Mouse (Mus musculus) T-cell, adult 2 months (primary cell): ENCODE measurements around the gene Rgr.
A peak's percentile ranks its signal among the peaks of the same experiment; 100 is the strongest.

Experiments used
- DNase-seq: peaks from one replicate; pipeline ENCODE4 v3.0.0; 2022; ENCODE audit warnings: low spot score

Rgr gene

GRCm38 (mm10) chr14:37048914-37049410, at the start of gene Rgr:
TSS of gene Rgr (minus strand) at chr14:37048964.
- no peak for DNase-seq

GRCm38 (mm10) chr14:37097956-37098530, 49.3 kb upstream of the Rgr start, which contains the start of gene Cdhr1:
TSS of gene Cdhr1 (minus strand) at chr14:37098347.
- no peak for DNase-seq

DNA sequence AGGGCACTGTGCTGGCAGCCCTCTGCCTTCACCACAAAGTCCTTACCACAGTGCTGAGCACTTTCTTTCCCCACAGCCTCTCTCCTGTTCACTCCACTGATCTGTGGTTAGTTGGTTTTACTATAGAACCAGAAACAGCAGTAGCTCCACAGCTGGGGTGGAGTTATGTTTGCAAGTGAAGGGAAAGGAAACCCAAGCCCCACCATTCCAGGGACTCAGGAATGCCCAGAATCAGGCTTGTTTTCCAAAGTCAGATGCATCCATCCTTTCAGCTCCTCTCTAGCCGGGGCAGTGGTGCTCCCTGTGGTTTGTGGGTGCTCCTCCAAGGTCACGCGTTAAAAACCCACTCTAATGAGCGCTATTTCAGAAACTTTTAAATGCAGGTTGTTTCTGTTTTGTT, 46.8 kb upstream of the Rgr start:
- no peak for DNase-seq

DNA sequence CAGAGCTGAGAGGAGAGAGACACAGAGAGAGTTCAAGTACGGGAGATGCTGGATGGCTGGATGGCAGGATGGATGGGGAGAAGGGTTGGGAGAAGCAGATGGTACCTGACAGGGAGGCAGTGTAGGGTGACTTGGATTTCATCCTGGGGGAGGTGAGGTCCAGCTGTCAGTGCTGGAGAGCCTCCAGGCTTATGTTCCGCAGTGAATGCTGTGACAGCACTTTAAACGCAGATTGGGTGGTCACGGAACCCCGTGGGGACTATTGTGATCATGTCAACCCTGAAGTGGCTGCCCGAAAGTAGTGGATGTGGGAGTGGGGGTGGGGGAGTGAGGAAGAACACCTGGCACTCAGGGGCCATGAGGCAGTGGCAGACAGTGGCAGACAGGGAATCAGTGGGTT, 45.7 kb upstream of the Rgr start:
- no peak for DNase-seq

- no peak for DNase-seq
Observed at GRCm38 (mm10) chr14:37083755-37084154, 35.0 kb upstream of the Rgr start.

- no peak for DNase-seq
Observed at GRCm38 (mm10) chr14:37080724-37081123, 32.0 kb upstream of the Rgr start.

DNA sequence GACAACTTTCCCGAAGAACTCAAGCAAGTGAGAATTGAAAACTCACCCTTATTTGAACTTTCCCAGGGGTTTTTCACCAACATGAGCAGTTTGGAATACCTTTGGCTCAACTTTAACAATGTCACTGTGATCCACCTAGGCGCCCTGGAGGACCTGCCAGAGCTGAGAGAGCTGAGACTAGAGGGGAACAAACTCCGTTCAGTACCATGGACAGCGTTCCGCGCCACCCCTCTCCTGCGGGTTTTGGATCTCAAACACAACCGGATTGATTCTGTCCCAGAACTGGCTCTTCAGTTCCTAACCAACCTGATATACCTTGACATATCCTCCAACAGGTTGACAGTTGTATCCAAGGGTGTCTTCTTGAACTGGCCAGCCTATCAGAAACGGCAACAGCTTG, 19.8 kb upstream of the Rgr start:
- no peak for DNase-seq

- DNase-seq, result no peak
Observed at GRCm38 (mm10) chr14:37067629-37068028, 18.9 kb upstream of the Rgr start, which contains the start of gene Lrit2. TSS of gene Lrit2 (plus strand) at chr14:37067929.

GRCm38 (mm10) chr14:37066636-37067035, 17.9 kb upstream of the Rgr start:
- DNase-seq, result no peak

- no peak for DNase-seq
Observed at GRCm38 (mm10) chr14:37064849-37065248, 16.1 kb upstream of the Rgr start.

DNA sequence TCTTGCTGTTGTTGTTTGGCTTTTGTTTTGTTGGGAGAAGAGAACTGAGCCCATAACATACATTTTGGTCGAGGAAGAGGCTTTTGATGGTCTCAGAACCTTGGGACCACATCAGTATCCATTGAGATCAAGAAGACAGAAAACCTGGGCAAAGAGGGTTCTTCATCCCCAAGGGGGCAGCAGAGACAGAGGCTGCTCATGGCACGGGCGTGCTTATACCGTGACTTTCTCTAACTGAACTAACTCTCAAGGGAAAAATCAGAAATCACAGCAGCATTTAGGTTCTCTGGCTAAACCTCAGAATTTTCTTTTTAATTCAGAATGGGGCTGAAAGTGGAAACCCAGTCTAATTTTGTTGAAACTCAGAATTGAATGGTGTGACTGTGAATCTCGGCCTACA, 14.3 kb downstream of the Rgr start:
- DNase-seq, result no peak

DNA sequence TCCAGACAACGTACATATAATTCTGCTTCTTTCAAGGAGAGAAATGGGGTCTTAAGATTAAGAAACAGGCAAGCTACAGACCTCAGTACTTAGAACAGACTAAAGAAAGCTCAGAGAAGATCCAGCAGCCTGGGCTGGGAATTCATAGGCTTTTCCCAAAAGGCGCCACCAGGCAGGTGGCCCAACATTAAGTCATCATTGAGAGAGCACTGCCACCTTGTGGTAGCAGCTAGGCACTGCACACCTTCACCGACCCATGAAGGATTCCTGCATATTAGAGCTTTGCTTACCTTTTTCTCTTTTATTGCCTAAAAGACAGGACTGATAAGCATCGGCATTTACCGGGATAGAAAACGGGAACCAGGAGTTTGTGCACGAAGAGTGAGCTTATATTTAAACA, 15.5 kb downstream of the Rgr start:
- peak; percentile 32 for DNase-seq

DNA sequence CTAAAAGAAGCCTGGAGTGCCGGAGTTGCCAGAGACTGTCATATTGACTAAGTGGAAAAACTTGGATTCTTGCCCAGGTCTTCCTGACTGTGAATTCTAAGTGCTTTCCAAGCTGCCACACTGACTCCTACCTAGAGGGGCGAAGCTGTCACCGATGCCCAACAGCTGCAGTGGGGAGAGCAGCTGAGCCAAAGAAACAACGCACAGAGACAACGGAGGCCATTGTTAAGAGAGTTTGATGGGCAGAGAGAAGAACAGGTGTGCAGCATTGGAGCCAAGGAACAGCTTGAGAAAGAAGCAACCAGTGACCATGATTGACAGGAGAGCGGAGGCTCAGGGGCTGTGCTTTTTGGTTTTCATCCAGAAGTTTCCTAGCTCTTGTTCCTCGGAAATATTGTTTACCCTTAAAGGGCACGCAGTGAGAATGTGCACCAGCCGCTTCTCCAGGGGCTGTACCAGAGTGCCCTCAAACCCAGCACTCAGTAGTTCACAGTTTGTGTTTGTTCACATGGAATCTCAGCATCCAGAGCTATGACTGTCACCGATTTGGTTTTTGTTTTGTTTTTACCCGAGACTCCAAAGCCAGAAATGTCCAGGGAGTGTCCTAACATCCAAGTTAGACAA, 16.2 kb downstream of the Rgr start:
- DNase-seq, result no peak

GRCm38 (mm10) chr14:37028555-37028954, 20.2 kb downstream of the Rgr start:
- DNase-seq, result no peak

DNA sequence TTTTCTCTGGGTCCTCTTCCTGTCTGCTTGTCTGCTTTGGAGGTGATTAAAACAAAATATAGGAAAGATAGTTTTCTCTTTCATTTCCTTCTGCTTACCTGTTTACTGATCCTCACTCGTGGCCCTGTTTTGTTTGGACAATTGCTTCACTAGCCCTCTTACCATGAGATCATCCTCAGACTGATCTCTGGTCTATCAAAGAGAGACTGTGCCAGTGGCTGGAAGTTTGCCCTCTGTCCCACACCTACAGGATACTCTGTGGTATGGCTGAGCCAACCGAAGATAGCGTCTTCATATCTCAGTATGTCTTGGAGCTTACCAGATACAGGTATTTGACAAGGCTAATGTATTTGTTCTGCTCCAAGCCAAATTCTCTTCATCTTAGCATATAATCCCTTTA, 20.8 kb downstream of the Rgr start:
- no peak for DNase-seq

GRCm38 (mm10) chr14:37027248-37027933, 21.4 kb downstream of the Rgr start:
- no peak for DNase-seq

DNA sequence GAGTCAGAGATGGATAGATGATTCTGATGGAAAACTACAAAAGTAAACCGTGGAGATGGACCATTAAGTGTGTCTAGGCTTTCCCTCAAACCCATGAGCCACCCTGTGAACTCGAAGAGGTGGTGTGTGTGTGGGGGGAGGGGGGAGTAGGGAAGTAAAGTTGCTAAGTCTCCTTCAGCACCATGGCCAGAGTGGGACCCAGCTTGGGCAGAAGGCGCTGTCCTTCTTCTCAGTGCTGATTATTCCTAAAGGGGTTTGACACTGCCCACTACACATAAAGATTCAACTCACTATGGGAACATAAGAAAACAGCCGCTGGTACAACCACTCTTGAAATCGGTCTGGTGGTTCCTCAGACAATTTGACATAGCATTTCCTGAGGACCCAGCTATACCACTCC, 32.9 kb downstream of the Rgr start:
- no peak for DNase-seq

GRCm38 (mm10) chr14:37013644-37014043, 35.1 kb downstream of the Rgr start:
- DNase-seq, result no peak

- no peak for DNase-seq
Observed at GRCm38 (mm10) chr14:37009686-37010085, 39.1 kb downstream of the Rgr start.

GRCm38 (mm10) chr14:37006489-37006888, 42.3 kb downstream of the Rgr start:
- no peak for DNase-seq

- no peak for DNase-seq
Observed at GRCm38 (mm10) chr14:37005865-37006264, 42.9 kb downstream of the Rgr start.

DNA sequence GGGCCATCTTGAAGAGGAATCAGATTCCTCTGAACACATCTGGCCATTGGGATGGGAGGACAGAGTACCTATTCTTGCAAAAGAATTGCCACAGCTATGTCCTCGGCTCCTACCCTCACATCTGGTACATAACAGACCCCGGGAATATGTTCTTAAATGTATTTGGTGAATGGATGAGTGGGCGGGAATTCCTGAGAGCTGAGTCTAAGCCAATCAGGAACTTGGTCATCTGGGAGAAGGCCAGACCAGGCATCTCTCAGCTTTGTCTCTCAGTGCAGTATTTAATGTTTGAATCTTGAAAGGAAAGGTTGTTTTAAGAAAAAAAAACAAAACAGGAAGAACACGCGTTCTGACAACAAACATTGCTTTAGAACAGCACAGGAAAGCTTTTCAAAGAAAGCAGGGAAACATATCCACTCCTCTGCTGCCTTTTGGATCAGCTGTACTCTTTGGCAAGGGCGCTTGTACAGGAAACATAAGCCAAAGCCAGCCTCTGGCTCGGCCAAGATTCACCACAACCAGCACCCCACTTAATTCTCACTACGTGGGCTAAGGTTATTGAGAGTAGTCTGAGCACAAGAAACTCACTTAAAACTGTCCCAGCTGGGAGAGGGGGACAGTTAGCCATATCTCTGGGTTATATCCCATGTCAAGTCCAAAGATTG, 45.2 kb downstream of the Rgr start:
- no peak for DNase-seq

GRCm38 (mm10) chr14:37002852-37003251, 45.9 kb downstream of the Rgr start:
- no peak for DNase-seq
